Comparison of ENCODE assay signal across 8 mouse cellular contexts in the genomic region with DNA sequence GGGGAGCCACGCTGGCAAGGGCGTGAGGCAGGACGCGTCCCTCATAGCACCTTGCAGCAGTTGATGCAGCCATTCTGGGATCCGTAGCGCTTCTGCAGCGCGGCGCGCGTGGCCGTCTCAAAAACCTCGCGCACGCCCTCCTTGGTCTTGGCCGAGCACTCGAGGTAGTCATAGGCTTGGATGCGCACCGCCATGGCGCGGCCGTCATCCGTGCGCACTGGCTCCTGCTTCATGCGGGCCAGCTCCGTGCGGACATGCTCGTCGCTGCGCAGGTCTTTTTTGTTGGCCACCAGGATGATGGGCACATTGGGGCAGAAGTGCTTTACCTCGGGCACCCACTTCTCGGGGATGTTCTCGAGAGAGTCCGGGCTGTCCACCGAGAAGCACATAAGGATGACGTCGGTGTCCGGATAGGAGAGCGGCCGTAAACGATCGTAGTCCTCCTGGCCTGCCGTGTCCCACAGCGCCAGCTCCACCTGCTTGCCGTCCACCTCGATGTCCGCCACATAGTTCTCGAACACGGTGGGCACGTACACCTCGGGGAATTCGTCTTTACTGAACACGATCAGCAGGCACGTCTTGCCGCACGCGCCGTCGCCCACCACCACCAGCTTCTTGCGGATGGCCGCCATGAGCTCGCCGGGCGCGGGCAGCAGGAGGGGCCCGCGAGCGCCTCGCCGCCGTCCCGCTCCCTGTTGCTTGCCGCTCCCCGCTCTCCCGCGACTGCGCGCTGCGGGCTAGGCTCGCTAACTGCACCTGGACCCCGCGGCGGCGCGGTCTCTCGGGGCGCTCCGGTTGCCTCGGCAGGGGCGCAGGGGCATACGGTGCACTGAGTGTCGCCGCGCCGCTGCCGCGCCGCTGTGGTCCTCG. TPM values are rescaled to one million over a fixed set of nuclear protein-coding genes. Genes with fewer than 3 reads are reported as not detected.
DNase-seq lines count a peak whose midpoint lies in the region; ATAC-seq and TF ChIP-seq lines count a peak whose summit lies in the region.

No protein-coding gene starts in this region.

- peak overlapping the region; percentile 99 for H3K27ac ChIP-seq in left cerebral cortex, adult 2 months
- H3K27ac ChIP-seq in gastrocnemius, adult 2 months, result peak overlapping the region; percentile 100
- peak overlapping the region; percentile 100 for H3K27ac ChIP-seq in hindbrain, postnatal 0 days
- peak overlapping the region; percentile 100 for H3K27ac ChIP-seq in limb, embryonic 13.5 days
- peak overlapping the region; percentile 100 for H3K27ac ChIP-seq in midbrain, embryonic 12.5 days (replicated peaks)
- H3K27ac ChIP-seq in spleen, adult 2 months (ENCODE audit: insufficient read depth, low read length), result peak overlapping the region; percentile 94

- peaks cover 19% of the 10 kb centered on the region; the same call in 1 of the 2 replicates for H3K4me1 ChIP-seq in hindbrain, postnatal 0 days (ENCODE audit: insufficient read depth, low read length)
- peaks cover 38% of the 10 kb centered on the region for H3K4me1 ChIP-seq in limb, embryonic 13.5 days
- peaks cover 39% of the 10 kb centered on the region for H3K4me1 ChIP-seq in midbrain, embryonic 12.5 days
- H3K4me1 ChIP-seq in spleen, adult 2 months (ENCODE audit: control insufficient read depth, insufficient read depth, insufficient read length), result peaks cover 4% of the 10 kb centered on the region; the same call in 1 of the 2 replicates

- DNase-seq in left cerebral cortex, adult 2 months (ENCODE audit: extremely low spot score in 1 of 2, low spot score in 2 of 2), result no peak
- no peak for DNase-seq in left cerebral cortex, postnatal 36 days (ENCODE audit: low spot score in 2 of 2)
- peak; percentile 83 to 87 for DNase-seq in cerebellum, postnatal 25 days
- DNase-seq in gastrocnemius, adult 2 months, result peak; percentile 74
- peak; percentile 81 for DNase-seq in hindbrain, postnatal 0 days (ENCODE audit: low spot score)
- peak; percentile 25 to 35 for DNase-seq in spleen, adult 2 months (ENCODE audit: low read depth in 1 of 2, low spot score in 2 of 2)

- intact Hi-C loops in left cerebral cortex, adult 2 months (cut with DNase I), result loop anchor here (1.0 kb wide), 1 partner anchor 155 kb away; no protein-coding TSS in a partner anchor
- intact Hi-C loops in left cerebral cortex, postnatal 36 days (cut with DNase I), result loop anchor here (5.0 kb wide), 2 partner anchors 67 to 152 kb away; no protein-coding TSS in a partner anchor
- intact Hi-C loops in gastrocnemius, adult 2 months (cut with DNase I), result no loop called here

- peak overlapping the region; percentile 88 for H3K4me3 ChIP-seq in left cerebral cortex, adult 2 months
- peak overlapping the region; percentile 85 for H3K4me3 ChIP-seq in gastrocnemius, adult 2 months
- peak overlapping the region; percentile 98 for H3K4me3 ChIP-seq in hindbrain, postnatal 0 days (ENCODE audit: low read length)
- peak overlapping the region; percentile 85 for H3K4me3 ChIP-seq in limb, embryonic 13.5 days
- peak overlapping the region; percentile 87 for H3K4me3 ChIP-seq in midbrain, embryonic 12.5 days
- peak overlapping the region; percentile 80 for H3K4me3 ChIP-seq in spleen, adult 2 months (ENCODE audit: extremely low read depth, insufficient read depth, insufficient read length)

- under 1% methylated on average over 95 of the region's 99 CpGs for WGBS in hindbrain, postnatal 0 days
- WGBS in limb, embryonic 13.5 days, result under 1% methylated on average over 92 of the region's 99 CpGs
- WGBS in midbrain, embryonic 12.5 days, result under 1% methylated on average over 99 of the region's 99 CpGs
- under 1% methylated on average over 99 of the region's 99 CpGs for WGBS in spleen, adult 2 months

- no peaks in the 10 kb centered on the region for H3K36me3 ChIP-seq in hindbrain, postnatal 0 days (ENCODE audit: insufficient read depth, low read length)
- no peaks in the 10 kb centered on the region for H3K36me3 ChIP-seq in limb, embryonic 13.5 days
- H3K36me3 ChIP-seq in midbrain, embryonic 12.5 days, result no peaks in the 10 kb centered on the region
- H3K36me3 ChIP-seq in spleen, adult 2 months (ENCODE audit: control insufficient read depth, insufficient read depth, low read length), result no peaks in the 10 kb centered on the region

- no peak for TF ChIP-seq CTCF in left cerebral cortex, adult 2 months (IDR thresholded peaks at IDR 0.05)
- TF ChIP-seq CTCF in gastrocnemius, adult 2 months (IDR thresholded peaks at IDR 0.05), result no peak; the same call in 1 of the 2 replicates
- TF ChIP-seq CTCF in hindbrain, postnatal 0 days (IDR thresholded peaks at IDR 0.05; ENCODE audit: low read depth), result no peak; the same call in none of the 2 replicates
- no peak for TF ChIP-seq CTCF in spleen, adult 2 months (IDR thresholded peaks at IDR 0.05; ENCODE audit: extremely low read depth, insufficient read depth, insufficient read length, insufficient replicate concordance)

- peak; percentile 58 for ATAC-seq in hindbrain, postnatal 0 days
- ATAC-seq in limb, embryonic 13.5 days (ENCODE audit: low FRiP score, low read depth), result peak; percentile 60
- ATAC-seq in midbrain, embryonic 12.5 days (ENCODE audit: low FRiP score, low read depth), result peak; percentile 72

- H3K9ac ChIP-seq in hindbrain, postnatal 0 days (replicated peaks; ENCODE audit: low read length), result peak overlapping the region; percentile 100
- peak overlapping the region; percentile 98 for H3K9ac ChIP-seq in limb, embryonic 13.5 days
- peak overlapping the region; percentile 98 for H3K9ac ChIP-seq in midbrain, embryonic 12.5 days (replicated peaks)

- no peaks in the 10 kb centered on the region for H3K27me3 ChIP-seq in hindbrain, postnatal 0 days (ENCODE audit: insufficient read depth, low read length)
- H3K27me3 ChIP-seq in limb, embryonic 13.5 days, result no peaks in the 10 kb centered on the region
- H3K27me3 ChIP-seq in midbrain, embryonic 12.5 days, result no peaks in the 10 kb centered on the region
- H3K27me3 ChIP-seq in spleen, adult 2 months (ENCODE audit: control insufficient read depth, insufficient read depth, low read length), result no peaks in the 10 kb centered on the region

- peak overlapping the region; percentile 93 for H3K4me2 ChIP-seq in hindbrain, postnatal 0 days (ENCODE audit: low read depth, low read length)
- peak overlapping the region; percentile 96 for H3K4me2 ChIP-seq in limb, embryonic 13.5 days (replicated peaks)
- H3K4me2 ChIP-seq in midbrain, embryonic 12.5 days (replicated peaks), result peak overlapping the region; percentile 74

- TF ChIP-seq POLR2A in spleen, adult 2 months (IDR thresholded peaks at IDR 0.05; ENCODE audit: low read depth, low read length), result no peak

- H3K9me3 ChIP-seq in hindbrain, postnatal 0 days (ENCODE audit: low read length), result no peaks in the 10 kb centered on the region
- no peaks in the 10 kb centered on the region for H3K9me3 ChIP-seq in limb, embryonic 13.5 days
- no peaks in the 10 kb centered on the region for H3K9me3 ChIP-seq in midbrain, embryonic 12.5 days

RNA-seq across cellular contexts. Expression of gene Rhob, which starts 0.6 kb away (rescaled TPM):
- 100 to 1,000 TPM; 283 to 310 TPM for total RNA-seq in left cerebral cortex, adult 2 months (2021)
- total RNA-seq in left cerebral cortex, postnatal 36 days (2021), result 100 to 1,000 TPM; 300 to 353 TPM
- total RNA-seq in gastrocnemius, adult 2 months (2021), result 100 to 1,000 TPM in 1 of 2 experiments, 10 to 100 TPM in 1; 33.5 to 115 TPM
- total RNA-seq in hindbrain, postnatal 0 days (2014; rRNA removed), result 356 and 385 TPM in 2 replicates
- polyA plus RNA-seq in hindbrain, postnatal 0 days (2015; fragmentation: Nextera tagmentation; extraction: Ambion mirVana), result 71.4 and 71.7 TPM in 2 replicates
- polyA plus RNA-seq in limb, embryonic 13.5 days (2015; fragmentation: Nextera tagmentation; extraction: Ambion mirVana), result 37.8 and 40.8 TPM in 2 replicates
- polyA plus RNA-seq in midbrain, embryonic 12.5 days (2016; fragmentation: Nextera tagmentation; extraction: Ambion mirVana), result 65.2 and 72.0 TPM in 2 replicates
- 84.8 and 101 TPM in 2 replicates for polyA plus RNA-seq in spleen, adult 2 months (2012; rRNA removed)

Comparison
In these comparisons a context has a peak if more than half of its experiments do, and no peak if none do; other contexts are left out.
1. DNase-seq: peak in cerebellum, postnatal 25 days (2 of 2), gastrocnemius, adult 2 months (single experiment), hindbrain, postnatal 0 days (single experiment) and spleen, adult 2 months (2 of 2); none in left cerebral cortex, adult 2 months (0 of 2) and left cerebral cortex, postnatal 36 days (0 of 2).
2. Peak in every context shown above with its lines, with median percentiles within 50 percentile points of each other: H3K27ac ChIP-seq, H3K4me3 ChIP-seq, ATAC-seq, H3K4me2 ChIP-seq and H3K9ac ChIP-seq.